Mouse (Mus musculus) thymus, adult 2 months (tissue): ENCODE measurements around the gene Odf3l2.

Source experiments
- CTCF ChIP-seq: fragments of 200-500 bp; IDR thresholded peaks from 2 replicates; pipeline ENCODE4 v1.5.1; 2012; ENCODE audit warnings: mild to moderate bottlenecking, control low read depth, low read length, moderate library complexity, borderline replicate concordance; ENCODE audit not compliant: control insufficient read depth, poor library complexity, insufficient read depth; ENCODE audit errors: extremely low read depth
- POLR2A ChIP-seq: fragments of 200-500 bp; IDR thresholded peaks from 2 replicates; pipeline ENCODE4 v1.6.1; 2012; ENCODE audit warnings: mild to moderate bottlenecking, low read length, control low read depth, moderate library complexity; ENCODE audit not compliant: control insufficient read depth, poor library complexity, insufficient read depth; ENCODE audit errors: extremely low read depth

GRCm38 (mm10) chr10:79668771-79669575 is 23.4 kb upstream of the Odf3l2 start, which contains the start of gene Tpgs1:
- TF ChIP-seq CTCF (peak; percentile 80; the same call in 1 of the 2 replicates), POLR2A (peak; percentile 50; the same call in 1 of the 2 replicates)
